Mouse (Mus musculus): Measurements from ENCODE around the gene Rubcn. TPM values are rescaled to one million over a fixed set of nuclear protein-coding genes. Genes with fewer than 3 reads are reported as not detected.

Rubcn gene
- polyA plus RNA-seq, 1 experiment from 2014 or later, result 23.6 TPM

GRCm38 (mm10) chr16:32813362-32813761 lies 64.2 kb downstream of the Rubcn start:
- peaks cover 11% of the 10 kb centered on the region for H3K4me1 ChIP-seq
- no peak overlapping the region for H3K27ac ChIP-seq (replicated peaks)
- no peak overlapping the region for H3K9ac ChIP-seq (replicated peaks)
- H3K9me3 ChIP-seq, result no peaks in the 10 kb centered on the region
- H3K4me2 ChIP-seq (replicated peaks), result 0 out of 2 replicates have a peak overlapping the region, but pooled peaks have one; percentile 12
- WGBS, result 51% methylated on average over 9 of the region's 9 CpGs
- no peak for ATAC-seq (ENCODE audit: low FRiP score, low read depth)
- H3K27me3 ChIP-seq, result peaks cover 7% of the 10 kb centered on the region; the same call in 1 of the 2 replicates
- H3K4me3 ChIP-seq, result no peak overlapping the region
- no peaks in the 10 kb centered on the region for H3K36me3 ChIP-seq

- no peak overlapping the region for H3K4me3 ChIP-seq
- ATAC-seq (ENCODE audit: low FRiP score, low read depth), result 0 out of 2 replicates have a peak, but pooled peaks have one; percentile 12
- 0 out of 2 replicates have a peak overlapping the region, but pooled peaks have one; percentile 12 for H3K4me2 ChIP-seq (replicated peaks)
- H3K4me1 ChIP-seq, result peaks cover 11% of the 10 kb centered on the region
- no peak overlapping the region for H3K9ac ChIP-seq (replicated peaks)
- H3K27ac ChIP-seq (replicated peaks), result no peak overlapping the region
- H3K36me3 ChIP-seq, result no peaks in the 10 kb centered on the region
- peaks cover 7% of the 10 kb centered on the region; the same call in 1 of the 2 replicates for H3K27me3 ChIP-seq
- 5% methylated on average over 9 of the region's 9 CpGs for WGBS
- no peaks in the 10 kb centered on the region for H3K9me3 ChIP-seq
Measured at GRCm38 (mm10) chr16:32812888-32813361, 64.6 kb downstream of the Rubcn start.

GRCm38 (mm10) chr16:32810321-32810720 lies 67.2 kb downstream of the Rubcn start, which contains the start of gene Smbd1:
Gene Smbd1 (minus strand): TSS chr16:32810477.
- Histone ChIP-seq H3K9ac (replicated peaks) (no peak within 1 kb of the TSS), H3K4me2 (replicated peaks) (no peak within 1 kb of the TSS), H3K4me1 (peaks cover 24% of the 10 kb centered on the region), H3K36me3 (no peaks in the 10 kb centered on the region), H3K27ac (replicated peaks) (no peak within 1 kb of the TSS), H3K9me3 (no peaks in the 10 kb centered on the region), H3K4me3 (no peak within 1 kb of the TSS), H3K27me3 (peaks cover 7% of the 10 kb centered on the region; the same call in 1 of the 2 replicates)
- 90% methylated on average over 4 of the region's 4 CpGs for WGBS
- ATAC-seq (ENCODE audit: low FRiP score, low read depth), result no peak

- Histone ChIP-seq H3K4me1 (peaks cover 20% of the 10 kb centered on the region), H3K36me3 (no peaks in the 10 kb centered on the region), H3K4me3 (no peak overlapping the region), H3K27ac (replicated peaks) (no peak overlapping the region), H3K27me3 (no peaks in the 10 kb centered on the region), H3K4me2 (replicated peaks) (no peak overlapping the region), H3K9ac (replicated peaks) (no peak overlapping the region), H3K9me3 (no peaks in the 10 kb centered on the region)
- ATAC-seq (ENCODE audit: low FRiP score, low read depth), result no peak
- WGBS, result 60% methylated on average over 8 of the region's 8 CpGs
Measured at GRCm38 (mm10) chr16:32807408-32808185, 70.0 kb downstream of the Rubcn start.

- Histone ChIP-seq H3K9ac (replicated peaks) (no peak overlapping the region), H3K36me3 (no peaks in the 10 kb centered on the region), H3K4me2 (replicated peaks) (no peak overlapping the region), H3K4me1 (peaks cover 20% of the 10 kb centered on the region), H3K27me3 (no peaks in the 10 kb centered on the region), H3K9me3 (no peaks in the 10 kb centered on the region), H3K4me3 (no peak overlapping the region), H3K27ac (replicated peaks) (no peak overlapping the region)
- ATAC-seq (ENCODE audit: low FRiP score, low read depth), result no peak
- 88% methylated on average over 7 of the region's 7 CpGs for WGBS
Measured at GRCm38 (mm10) chr16:32805151-32805550, 72.4 kb downstream of the Rubcn start.

GRCm38 (mm10) chr16:32803901-32804300 lies 73.7 kb downstream of the Rubcn start:
- Histone ChIP-seq H3K9me3 (no peaks in the 10 kb centered on the region), H3K4me2 (replicated peaks) (no peak overlapping the region), H3K4me3 (no peak overlapping the region), H3K27me3 (no peaks in the 10 kb centered on the region), H3K36me3 (no peaks in the 10 kb centered on the region), H3K27ac (replicated peaks) (no peak overlapping the region), H3K9ac (replicated peaks) (no peak overlapping the region), H3K4me1 (peaks cover 20% of the 10 kb centered on the region)
- ATAC-seq (ENCODE audit: low FRiP score, low read depth), result no peak
- WGBS, result 65% methylated on average over 5 of the region's 5 CpGs

GRCm38 (mm10) chr16:32803252-32803853 lies 74.2 kb downstream of the Rubcn start:
- H3K4me1 ChIP-seq, result peaks cover 20% of the 10 kb centered on the region
- no peaks in the 10 kb centered on the region for H3K27me3 ChIP-seq
- no peaks in the 10 kb centered on the region for H3K36me3 ChIP-seq
- H3K9ac ChIP-seq (replicated peaks), result no peak overlapping the region
- ATAC-seq (ENCODE audit: low FRiP score, low read depth), result 0 out of 2 replicates have a peak, but pooled peaks have one; percentile 44
- no peak overlapping the region for H3K27ac ChIP-seq (replicated peaks)
- no peaks in the 10 kb centered on the region for H3K9me3 ChIP-seq
- H3K4me2 ChIP-seq (replicated peaks), result no peak overlapping the region
- 61% methylated on average over 6 of the region's 6 CpGs for whole genome bisulfite sequencing
- H3K4me3 ChIP-seq, result no peak overlapping the region

DNA sequence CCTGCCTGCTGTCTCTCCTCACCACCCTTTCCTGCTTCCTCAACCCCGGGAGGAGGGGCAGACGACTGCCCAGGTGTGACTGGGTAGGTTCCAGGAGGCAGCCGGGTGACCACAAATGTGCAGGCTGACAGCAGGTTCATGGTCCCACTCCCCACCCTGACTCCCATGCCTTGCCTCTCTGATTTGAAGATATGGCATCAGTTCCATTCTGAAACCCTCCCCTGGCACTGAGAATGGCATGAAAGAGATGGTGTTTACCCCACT lies 80.2 kb downstream of the Rubcn start, which contains the start of gene Muc20:
TSS of gene Muc20 (minus strand) at position 10 of the 264 bp plus-strand sequence.
- no peaks in the 10 kb centered on the region for H3K9me3 ChIP-seq
- no peaks in the 10 kb centered on the region for H3K27me3 ChIP-seq
- H3K27ac ChIP-seq (replicated peaks), result no peak within 1 kb of the TSS
- no peak for ATAC-seq (ENCODE audit: low FRiP score, low read depth)
- H3K9ac ChIP-seq (replicated peaks), result no peak within 1 kb of the TSS
- H3K4me3 ChIP-seq, result no peak within 1 kb of the TSS
- H3K4me1 ChIP-seq, result no peaks in the 10 kb centered on the region
- H3K4me2 ChIP-seq (replicated peaks), result no peak within 1 kb of the TSS
- no peaks in the 10 kb centered on the region for H3K36me3 ChIP-seq
- WGBS, result 75% methylated on average over 3 of the region's 3 CpGs

GRCm38 (mm10) chr16:32796676-32797425 lies 80.7 kb downstream of the Rubcn start:
- H3K4me1 ChIP-seq, result no peaks in the 10 kb centered on the region
- no peak overlapping the region for H3K4me3 ChIP-seq
- H3K9ac ChIP-seq (replicated peaks), result no peak overlapping the region
- ATAC-seq (ENCODE audit: low FRiP score, low read depth), result no peak
- no peak overlapping the region for H3K4me2 ChIP-seq (replicated peaks)
- H3K36me3 ChIP-seq, result no peaks in the 10 kb centered on the region
- H3K9me3 ChIP-seq, result no peaks in the 10 kb centered on the region
- no peak overlapping the region for H3K27ac ChIP-seq (replicated peaks)
- no peaks in the 10 kb centered on the region for H3K27me3 ChIP-seq
- WGBS, result 78% methylated on average over 14 of the region's 14 CpGs

- Histone ChIP-seq H3K4me1 (no peaks in the 10 kb centered on the region), H3K4me3 (no peak overlapping the region), H3K36me3 (no peaks in the 10 kb centered on the region), H3K4me2 (replicated peaks) (no peak overlapping the region), H3K27ac (replicated peaks) (no peak overlapping the region), H3K9me3 (no peaks in the 10 kb centered on the region), H3K9ac (replicated peaks) (no peak overlapping the region), H3K27me3 (no peaks in the 10 kb centered on the region)
- ATAC-seq (ENCODE audit: low FRiP score, low read depth), result no peak
- WGBS, result 73% methylated on average over 1 of the region's 1 CpGs
Measured at GRCm38 (mm10) chr16:32795177-32795576, 82.4 kb downstream of the Rubcn start.

DNA sequence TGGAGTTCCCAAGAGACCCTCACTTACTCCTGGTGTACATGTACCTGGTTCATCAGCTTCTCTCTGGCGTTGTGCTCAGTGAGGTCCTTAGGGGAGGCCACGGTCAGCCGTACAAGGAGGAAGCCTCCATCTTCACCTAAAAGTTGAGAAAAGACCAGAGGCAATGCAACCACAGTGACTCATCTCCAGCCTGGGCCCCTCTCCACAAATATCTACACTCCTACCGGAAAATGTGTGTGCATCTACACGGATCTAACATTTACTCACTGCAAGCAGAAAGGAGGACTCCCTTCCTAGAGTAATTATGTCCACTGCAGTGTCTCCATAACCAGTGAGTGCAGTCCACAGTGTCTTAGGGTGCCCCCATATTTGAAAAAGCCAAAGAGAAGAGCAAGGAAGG lies 87.5 kb downstream of the Rubcn start:
- no peak overlapping the region for H3K9ac ChIP-seq (replicated peaks)
- H3K4me2 ChIP-seq (replicated peaks), result no peak overlapping the region
- no peaks in the 10 kb centered on the region for H3K9me3 ChIP-seq
- H3K27me3 ChIP-seq, result no peaks in the 10 kb centered on the region
- no peak overlapping the region for H3K27ac ChIP-seq (replicated peaks)
- ATAC-seq (ENCODE audit: low FRiP score, low read depth), result no peak
- H3K4me3 ChIP-seq, result no peak overlapping the region
- no peaks in the 10 kb centered on the region for H3K36me3 ChIP-seq
- no peaks in the 10 kb centered on the region for H3K4me1 ChIP-seq
- WGBS, result 93% methylated on average over 5 of the region's 5 CpGs

DNA sequence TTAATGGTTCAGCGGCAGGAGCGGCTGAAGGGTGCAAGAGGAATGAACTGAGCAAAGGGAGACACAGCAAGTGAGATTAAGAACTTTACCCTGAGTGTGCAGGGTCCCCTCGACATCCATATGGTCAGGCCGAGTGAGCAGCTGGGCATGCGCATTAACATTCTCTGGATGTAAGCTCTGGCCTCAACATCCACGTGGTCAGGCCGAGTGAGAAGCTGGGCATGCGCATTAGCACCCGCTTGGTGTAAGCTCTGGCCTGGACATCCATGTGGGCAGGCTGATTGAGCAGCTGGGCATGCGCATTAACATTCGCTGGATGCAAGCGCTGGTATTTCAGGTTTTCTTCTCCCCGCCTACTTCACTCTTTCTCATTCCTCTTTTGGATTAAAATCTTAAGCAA lies 92.7 kb downstream of the Rubcn start:
- no peak overlapping the region for H3K27ac ChIP-seq (replicated peaks)
- H3K27me3 ChIP-seq, result no peaks in the 10 kb centered on the region
- H3K4me1 ChIP-seq, result peaks cover 6% of the 10 kb centered on the region; the same call in 1 of the 2 replicates
- H3K9me3 ChIP-seq, result no peaks in the 10 kb centered on the region
- WGBS, result 72% methylated on average over 13 of the region's 13 CpGs
- H3K36me3 ChIP-seq, result no peaks in the 10 kb centered on the region
- no peak overlapping the region for H3K4me2 ChIP-seq (replicated peaks)
- peak; percentile 62; the same call in 1 of the 2 replicates for ATAC-seq (ENCODE audit: low FRiP score, low read depth)
- H3K9ac ChIP-seq (replicated peaks), result no peak overlapping the region
- H3K4me3 ChIP-seq, result no peak overlapping the region

All from midbrain, embryonic 12.5 days (tissue).